Mouse (Mus musculus) kidney, adult 11 months (tissue): Measurements from ENCODE around the gene Mapk10.

Source experiments
- DNase-seq: peaks from one replicate; pipeline ENCODE4 v3.0.0; 2022

Gene Mapk10

DNA sequence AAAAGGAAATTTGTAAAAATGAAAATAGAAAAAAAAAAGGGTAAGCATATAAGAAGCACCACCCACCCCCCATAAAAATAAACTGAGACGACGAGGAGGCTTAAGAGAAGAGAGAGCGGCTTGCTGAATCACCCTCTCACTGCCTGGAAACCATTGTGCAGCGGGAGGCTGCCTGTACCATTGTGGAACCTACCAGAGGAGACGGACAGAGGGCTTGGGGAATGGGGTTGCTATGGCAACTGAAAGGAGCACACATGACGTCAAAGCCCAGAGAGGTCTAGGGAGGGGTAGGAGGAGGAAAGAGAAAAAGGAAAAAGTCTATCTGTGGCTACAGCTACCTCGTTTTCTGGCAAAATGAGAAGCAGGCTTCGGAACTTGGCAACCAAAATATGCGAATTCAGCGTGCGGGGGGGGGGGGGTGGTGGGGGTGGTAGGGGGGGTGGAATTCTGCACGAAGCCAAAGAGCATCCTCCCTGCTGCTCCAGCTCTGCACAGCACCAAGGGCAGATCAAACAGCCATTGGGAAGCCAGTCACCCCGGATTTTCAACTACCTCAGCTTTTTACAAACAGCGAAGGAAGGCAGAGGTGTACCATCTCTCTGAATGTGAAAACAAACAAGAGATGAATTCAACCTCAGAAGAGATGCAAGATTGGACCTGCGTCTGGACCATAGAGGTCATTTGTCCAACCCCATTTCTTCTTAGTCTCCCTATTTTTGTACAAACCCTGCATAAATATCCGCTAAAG, at the start of gene Mapk10:
Gene Mapk10, minus strand, starts transcription at position 234 of the 748 bp plus-strand sequence.
- DNase-seq: peak; percentile 49

DNA sequence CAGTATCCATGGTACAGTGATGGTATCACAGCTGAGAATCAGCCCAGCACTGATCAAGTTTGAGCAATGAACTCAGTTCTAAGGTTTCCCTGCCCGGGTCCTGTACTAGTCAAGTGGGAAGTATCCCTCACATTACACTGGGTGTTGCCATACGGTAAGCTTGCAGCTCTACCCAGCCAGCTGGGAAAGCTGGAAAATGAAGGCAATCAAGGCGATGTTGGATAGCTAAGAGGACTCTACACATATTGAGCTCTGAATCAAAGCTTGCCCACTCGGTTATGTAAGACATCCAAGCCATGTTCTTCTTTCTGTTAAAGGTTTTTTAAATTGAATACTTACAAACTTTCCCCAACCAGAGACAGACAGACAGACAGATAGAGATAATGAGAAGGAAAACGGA, 45.0 kb upstream of the Mapk10 start:
- DNase-seq: no peak

DNA sequence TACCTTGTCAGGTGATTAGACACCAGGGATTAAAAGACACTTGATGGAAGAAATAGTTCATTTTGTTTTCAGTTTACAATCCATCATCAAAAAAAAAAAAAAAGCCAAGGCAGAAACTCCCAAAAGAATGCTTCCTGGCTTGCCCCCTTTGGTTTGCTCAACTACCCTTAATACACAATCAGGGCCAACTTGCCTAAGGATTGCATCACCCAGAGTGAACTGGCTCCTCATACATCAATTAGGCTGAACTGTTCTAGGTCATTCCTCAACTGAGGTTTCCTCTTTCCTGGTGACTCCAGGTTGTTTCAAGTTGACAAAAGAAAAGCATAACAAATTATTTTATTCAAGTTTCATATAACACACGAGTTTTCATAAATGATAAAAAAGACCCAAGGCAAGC, 31.3 kb upstream of the Mapk10 start:
- DNase-seq: no peak

DNA sequence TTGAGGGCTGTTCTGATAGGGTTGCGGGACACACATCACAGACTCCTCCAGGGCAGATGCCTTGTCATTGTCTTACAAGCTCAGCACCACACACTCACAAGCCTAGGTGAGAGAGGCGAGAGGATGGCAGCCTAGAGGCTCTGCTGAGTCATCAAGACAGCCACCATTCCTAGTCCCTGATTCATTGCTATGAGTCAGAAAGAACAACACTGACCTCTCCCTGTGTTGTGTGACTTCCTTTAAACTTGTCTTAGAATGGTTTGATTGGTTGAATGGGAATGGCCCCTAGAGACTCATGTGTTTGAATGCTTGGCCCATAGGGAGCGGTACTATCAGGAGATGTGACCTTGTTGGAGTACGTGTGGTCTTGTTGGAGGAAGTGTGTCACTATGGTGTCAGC, 20.7 kb upstream of the Mapk10 start:
- DNase-seq: no peak

DNA sequence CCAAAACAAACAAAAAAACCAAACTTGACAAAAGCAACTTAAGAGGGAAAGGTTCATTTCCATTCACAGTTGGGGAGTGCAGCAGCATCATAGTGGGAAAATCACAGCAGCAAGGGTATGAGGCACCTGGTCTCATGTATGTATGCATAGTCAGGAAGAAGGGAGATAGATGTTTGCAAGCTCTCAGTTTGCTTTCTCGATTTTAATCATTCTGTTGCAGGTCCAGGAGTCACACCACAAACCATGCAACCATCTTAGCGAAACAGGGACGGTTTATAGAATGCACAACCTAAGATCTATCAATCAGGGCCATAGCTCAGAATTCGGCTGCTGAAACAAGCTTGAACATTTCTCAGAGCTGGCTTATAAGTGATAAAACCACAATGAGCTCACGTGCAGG, 19.2 kb upstream of the Mapk10 start:
- no peak for DNase-seq

DNA sequence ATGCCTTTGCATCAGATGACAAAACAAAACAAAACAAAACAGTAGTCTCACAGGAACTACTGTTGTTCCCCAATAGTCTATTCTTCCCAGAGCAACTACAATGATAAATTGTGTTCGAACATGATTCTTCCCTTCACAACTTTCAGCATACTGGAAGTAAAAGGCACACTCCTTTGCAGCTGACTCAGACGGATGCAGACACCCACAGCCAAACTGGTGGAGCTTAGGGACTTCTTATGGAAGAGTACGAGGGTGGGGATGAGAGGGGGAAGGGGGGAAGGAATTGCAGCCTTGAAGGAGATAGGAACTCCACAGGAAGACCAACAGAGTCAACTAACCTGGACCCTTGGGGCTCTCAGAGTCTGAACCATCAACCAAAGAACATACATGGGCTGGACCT, 18.2 kb upstream of the Mapk10 start:
- no peak for DNase-seq

DNA sequence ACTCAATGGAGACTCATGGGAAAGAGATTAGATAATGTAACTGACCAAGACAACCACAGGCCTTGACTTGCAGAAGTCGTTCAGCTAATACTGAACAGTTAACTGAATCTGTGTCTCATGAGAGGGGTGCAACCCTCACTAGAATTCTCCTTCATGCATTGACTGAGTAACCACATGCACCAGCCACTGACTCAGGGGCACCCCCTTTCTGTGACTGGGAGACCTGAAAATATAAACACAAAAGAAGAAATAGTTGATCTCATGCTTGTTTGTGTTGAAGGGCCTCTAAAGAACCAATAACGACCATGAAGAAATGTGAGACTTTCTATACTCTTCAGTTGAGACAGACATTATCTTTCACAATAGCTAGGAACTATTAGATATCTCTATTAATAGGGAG, 10.9 kb upstream of the Mapk10 start:
- DNase-seq: no peak

DNA sequence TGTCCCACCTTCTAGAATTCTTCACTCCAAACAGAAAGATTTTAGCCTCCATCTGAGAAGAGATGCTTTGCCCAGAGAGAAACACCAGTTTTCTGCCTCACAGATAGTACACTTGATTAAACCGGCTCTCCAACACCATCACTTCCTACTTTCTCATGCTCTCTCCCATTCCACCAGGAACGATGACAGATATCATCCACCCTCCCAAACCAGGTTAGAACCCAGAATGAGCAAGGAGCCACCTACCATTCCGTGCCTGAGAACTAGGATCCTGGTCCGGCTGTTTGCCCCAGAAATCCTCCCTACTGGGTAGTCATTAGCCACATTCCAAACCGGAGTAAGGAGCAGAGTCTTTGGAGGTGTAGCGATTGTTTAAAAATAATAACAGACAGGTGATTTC, 490 bp downstream of the Mapk10 start:
- no peak for DNase-seq

DNA sequence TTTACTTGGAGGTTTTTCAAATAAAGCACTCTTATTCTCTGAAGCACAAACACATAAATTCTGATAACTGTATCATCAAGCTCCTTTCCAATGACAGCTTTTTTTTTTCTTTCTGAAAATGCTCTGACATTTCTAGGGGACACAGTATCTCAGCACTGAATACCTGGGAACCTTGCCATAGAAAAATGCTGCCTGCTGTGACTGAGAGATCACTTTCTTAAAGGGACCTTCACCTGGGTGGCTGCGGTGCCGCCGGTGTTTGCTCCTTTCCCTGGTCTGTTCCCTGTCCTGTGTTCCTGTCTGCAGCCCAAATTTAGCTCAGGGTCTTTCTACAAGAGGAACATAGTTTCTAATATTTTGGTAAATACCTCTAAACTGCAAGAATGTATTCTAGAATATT, 1.1 kb downstream of the Mapk10 start:
- no peak for DNase-seq

DNA sequence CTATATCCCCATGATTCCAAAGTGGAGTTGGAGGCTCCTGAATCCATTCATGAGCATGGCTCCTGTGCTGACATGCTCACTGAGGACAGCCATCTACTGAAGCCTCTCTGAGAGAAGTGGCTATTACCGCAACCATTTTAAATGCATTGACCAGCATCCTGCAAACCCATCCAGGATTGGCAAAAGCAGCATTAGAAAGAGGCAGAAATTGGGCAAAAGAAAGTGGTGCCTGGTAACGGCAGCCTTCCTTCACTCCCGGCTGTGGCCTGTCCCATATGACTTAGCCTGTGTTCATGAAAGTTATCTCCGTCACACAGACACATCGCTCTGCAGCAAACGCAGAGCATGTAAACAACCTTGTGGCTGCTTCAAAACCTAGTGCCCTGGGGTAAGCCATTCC, 1.6 kb downstream of the Mapk10 start:
- no peak for DNase-seq

DNA sequence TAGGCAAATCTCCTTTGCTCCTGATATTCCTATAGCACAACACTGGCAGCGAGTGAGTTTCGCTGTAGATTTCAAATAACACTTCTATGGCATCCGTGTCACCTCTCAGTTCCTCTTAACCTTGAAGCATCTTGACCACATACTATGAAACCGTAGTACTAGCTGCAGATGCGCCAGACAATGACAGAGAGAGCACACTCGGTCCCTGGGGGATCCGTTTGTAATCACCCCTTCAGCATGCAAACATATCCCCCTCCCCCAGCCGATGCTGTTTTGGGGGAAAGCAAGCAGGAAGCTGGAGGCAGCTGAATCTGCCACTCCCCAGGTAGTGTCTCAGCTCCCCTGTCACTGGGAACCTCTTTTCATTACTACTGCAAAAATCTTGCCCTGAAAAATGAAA, 2.3 kb downstream of the Mapk10 start:
- DNase-seq: no peak

DNA sequence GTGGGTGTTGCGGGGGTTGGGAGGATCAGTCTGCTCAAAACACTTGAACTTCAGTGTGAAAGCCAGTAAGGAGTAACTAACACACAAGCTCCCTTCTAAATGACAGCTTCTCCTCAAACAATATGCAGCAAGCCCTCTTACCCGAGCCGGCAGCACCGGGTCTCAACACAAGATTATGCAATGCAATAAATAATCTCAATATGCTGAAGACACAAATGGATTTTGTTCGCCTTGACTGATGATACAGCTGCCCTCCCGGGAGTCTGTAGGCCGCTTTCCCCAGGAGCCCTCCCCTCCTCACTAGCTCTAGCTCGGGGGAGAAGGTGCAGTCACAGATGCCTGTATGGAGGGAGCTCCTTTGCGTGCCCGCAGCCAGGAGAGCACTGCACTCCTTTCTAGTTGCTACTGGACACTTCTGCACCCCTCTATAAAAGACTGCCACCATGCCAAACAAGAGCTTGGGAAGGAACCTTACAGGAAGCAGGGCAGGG, 3.1 kb downstream of the Mapk10 start:
- no peak for DNase-seq

DNA sequence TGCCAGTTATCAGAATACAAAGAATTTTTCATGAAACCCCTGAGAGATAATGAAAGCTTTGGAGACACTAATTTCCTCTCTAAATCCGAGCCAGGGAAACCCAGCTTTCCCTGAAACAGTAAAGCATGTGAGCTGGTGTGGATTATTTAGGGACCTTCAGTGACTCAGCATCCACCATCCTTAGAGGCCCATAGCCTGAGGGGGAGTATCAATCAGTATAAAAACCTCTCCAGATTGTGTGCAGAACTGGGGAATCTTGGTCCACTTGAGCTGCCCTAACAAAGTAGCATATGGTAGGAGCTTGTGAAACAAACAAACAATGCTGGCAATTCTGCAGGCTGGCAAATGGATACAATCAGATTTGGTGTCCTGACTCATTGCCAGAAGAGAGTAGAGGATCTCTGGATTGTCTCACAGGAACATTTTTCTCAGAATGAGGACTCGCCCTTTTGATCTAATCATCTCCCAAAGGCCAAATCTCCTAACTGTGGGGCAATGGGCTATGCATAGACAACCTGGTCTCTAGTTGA, 13.3 kb downstream of the Mapk10 start:
- DNase-seq: no peak

DNA sequence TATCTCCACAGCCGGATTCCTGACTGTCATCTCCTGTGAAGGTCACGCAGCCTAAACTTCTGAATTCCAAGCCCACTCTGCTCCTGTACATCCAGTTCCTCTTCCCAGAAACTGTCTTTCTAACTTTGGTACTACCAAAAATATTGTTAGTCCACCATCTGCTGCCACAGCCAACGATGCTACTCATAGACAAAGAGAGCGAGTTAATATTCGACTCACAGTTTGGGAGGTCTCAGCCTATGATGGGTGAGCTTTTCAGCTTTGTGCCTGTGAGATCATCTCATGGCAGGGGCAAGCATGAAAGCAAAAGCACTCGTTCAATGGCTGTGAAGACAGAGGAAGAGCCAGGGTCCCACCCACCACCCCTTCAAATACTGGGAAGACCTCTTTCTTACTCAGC, 16.6 kb downstream of the Mapk10 start:
- no peak for DNase-seq

DNA sequence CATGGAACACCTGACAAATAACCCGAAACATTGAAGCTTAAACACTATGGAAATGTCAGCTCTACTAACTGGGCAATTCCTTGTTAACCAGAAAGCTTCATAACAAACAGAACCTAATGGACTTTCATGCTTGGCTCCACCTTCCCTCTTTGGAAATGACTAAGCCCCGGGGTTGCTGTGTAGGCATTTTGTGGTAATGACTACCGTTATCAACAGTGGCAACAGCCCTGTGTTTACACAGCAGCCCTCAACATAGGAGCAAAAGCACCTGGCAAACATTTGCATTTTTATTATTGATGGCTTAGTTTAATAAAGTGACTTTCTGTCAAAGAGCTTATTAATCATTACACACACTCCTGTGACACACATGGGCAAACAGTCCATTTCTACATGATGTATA, 17.4 kb downstream of the Mapk10 start:
- no peak for DNase-seq

DNA sequence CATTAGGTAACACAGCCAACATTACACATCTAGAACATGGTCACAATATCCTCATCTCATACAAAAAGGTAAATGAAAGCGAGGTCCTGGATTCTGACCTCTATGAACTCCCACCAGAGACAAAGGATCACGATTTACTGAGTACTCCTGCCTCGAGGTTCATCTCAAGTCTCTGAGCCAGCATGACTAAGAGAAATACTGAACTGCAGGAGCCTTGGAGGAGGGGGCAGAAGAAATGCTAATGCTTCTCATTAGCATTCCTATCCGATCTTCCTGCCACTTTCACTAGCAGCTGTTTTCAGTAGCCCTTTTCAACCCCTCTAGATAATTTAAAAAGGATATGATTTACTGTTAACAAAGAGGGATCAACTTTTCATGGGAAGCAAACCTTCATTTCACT, 19.6 kb downstream of the Mapk10 start:
- no peak for DNase-seq

DNA sequence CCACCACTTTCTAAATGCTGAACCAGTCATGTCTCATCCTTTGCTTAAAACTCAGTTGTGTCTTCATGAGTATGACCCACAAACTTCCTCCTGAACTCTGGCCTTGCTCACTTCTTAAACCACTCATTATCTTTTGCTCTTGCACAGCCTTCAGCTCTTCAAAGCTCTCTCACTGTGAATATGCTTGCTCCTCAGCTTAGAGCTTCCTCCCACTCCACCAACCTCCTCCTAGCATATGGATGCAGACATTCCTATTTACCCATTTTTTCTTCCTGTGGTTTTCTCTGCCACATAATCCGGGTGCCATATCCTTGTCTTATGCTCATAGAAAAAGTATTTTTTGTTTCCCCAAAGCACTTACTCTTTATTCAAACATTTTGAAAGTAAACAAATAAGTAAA, 26.9 kb downstream of the Mapk10 start:
- DNase-seq: no peak

DNA sequence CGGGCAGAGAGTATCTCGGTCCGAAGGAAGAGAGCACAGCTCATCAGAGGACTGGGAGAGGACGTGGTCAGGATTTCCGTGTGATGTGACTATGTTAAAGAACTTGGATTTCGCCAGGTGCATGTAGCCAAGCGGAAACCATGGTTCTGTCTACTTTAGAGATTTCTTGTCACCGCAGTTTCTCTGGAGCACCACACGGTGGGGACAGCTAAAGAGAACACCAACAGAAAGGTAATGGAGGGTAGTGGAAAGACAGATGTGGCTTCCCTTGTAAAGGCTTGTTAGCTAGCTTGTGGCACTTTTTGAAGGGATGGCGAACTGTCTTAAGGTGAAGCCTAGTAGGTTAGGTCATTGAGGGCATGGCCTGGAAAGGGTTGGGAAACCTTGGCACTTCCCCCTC, 29.5 kb downstream of the Mapk10 start:
- no peak for DNase-seq

DNA sequence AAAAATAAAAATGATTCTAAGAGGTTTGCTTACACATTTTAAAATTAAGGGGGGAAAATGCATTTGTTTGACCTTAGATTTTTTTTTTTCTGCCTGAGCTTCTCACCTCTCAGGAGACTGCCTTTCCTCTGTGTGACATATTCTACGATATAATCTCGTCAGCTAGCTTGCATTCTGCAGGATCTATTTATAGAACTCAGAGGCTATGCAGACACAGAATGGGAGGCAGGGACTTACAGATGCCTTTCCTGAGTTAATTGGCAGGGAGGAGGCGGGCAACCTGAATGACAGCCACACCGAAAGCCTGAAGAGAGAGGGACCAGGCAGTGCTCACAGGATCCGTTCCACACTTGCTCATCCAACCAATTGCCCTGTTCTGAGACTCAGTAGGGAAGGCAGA, 34.1 kb downstream of the Mapk10 start:
- DNase-seq: no peak

DNA sequence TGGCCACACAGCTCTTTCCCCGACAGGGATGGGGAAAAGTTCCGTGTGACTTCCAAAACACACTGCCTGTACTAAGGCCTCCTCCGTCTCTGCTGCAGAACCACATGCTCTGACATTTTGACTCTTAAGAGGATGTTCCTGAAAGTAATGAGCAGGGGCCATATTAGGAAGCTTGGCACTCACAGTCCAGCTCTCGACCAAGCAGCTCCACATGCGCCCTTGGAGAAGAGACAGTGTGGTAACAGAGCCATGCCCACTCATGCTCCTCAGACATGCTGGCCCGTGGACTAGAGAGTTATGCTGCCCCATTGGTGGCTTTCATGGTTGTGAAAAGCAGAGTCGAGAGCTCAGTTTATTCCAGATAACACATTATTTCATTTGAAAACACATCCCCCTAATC, 35.1 kb downstream of the Mapk10 start:
- no peak for DNase-seq

DNA sequence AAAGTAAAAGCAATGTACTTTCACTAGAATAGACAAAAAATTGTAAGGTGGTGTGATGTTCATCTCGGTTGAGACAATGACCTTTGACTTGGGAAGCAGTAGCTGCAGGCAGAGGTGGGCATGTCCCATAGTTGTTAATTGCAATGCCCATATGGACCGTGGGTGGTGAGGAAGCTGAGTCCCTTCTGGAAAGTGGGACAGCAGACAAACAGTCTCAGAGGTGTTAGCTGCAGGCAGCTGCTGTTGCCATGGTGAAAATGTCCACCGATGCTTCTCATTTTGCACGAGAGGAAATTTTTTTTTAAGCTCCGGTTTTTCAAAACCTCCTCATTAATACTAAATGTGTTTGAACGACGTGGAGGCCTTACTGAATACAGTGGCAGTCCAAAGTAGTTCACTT, 36.5 kb downstream of the Mapk10 start:
- no peak for DNase-seq

DNA sequence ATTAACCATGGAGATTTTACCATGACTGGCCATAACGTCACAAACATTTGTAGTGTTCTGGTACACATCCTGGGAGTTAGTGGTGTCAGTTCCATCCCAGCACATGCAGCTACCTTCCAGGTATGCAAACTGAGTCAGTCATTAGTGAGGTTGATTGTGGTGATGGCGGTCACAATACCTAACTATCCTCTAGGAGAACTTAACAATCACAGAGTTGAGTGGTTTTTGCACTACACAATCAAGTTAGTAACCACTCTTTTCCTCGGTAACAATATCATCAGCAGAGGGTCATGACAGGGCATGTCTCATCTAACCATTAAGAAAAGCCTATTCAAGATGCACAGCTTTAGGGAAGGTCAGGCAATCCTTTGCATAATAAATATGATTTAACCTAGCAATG, 39.9 kb downstream of the Mapk10 start:
- DNase-seq: no peak

DNA sequence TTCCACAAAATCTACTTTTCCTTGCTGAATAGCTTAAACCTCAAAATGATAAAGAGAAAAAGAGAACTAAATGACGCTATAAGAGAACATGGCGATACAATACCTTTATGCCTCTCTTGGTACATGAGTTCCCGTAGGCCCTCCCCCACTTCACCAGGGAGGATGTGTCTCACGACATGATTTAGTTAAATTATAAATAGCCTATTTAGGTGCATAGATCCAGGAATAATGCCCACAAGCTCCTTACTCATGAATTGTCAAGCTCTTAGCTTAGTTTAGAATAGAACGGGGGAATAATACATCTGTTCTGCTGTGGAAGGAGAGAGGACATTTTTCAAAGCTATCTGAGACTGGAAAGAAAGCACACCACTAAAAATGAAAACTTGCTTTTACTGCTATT, 43.8 kb downstream of the Mapk10 start:
- DNase-seq: no peak

DNA sequence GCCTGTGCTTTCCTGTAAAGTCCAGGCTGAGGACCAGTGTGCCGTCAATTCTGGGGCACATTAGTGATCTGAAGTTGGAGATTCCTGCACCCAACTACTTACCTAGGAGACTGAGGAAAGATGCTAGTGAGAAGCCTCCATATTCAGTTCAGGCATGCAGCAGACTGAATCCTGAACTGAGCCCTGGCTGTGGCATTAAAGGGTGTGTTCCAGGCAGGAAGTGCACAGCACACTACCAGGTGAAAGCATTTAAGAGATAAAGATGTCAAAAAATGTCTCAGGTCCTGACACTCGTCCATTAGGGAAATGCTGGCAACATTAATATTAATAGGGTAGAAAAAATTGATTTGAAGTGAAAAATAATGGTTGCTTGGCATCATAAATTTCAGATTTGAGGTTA, 44.4 kb downstream of the Mapk10 start:
- no peak for DNase-seq

DNA sequence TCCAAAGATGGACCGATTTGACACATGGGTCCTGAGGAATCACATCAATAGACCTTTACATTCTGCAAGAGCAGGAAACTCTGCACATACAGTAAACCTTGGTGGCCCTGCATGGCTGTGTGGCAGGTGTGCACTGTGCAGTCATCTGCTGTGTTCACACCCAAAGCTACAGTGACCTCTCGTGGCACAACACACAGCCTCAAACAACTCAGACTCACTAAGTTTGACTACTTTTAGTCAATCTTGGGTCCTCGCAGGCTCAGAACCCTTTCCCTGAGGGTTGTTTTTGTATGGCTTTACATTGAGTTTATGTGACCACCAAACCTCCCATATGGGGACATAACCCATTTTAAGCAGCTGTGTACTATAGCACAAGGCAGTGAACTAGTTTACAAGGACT, 47.1 kb downstream of the Mapk10 start:
- no peak for DNase-seq
